Mouse (Mus musculus) layer of hippocampus, postnatal 14 days (tissue): ENCODE measurements around the gene Lrrc31. TPM values are rescaled to one million over a fixed set of nuclear protein-coding genes. Genes with fewer than 3 reads are reported as not detected.
"Not testable (repeated sequence)": the region's sequence is repeated elsewhere in the genome, so short reads cannot be mapped to it uniquely, and the experiment has no call there.

Experiments
- DNase-seq, 2 experiments: peaks; one replicate each; pipeline ENCODE4 v3.0.0; 2021 to 2022; ENCODE audit warnings: low spot score in 2 of 2, mixed read lengths in 1 of 2
- long read RNA-seq, 2 experiments: library from polyadenylated mRNA; stranded (forward); transcript quantifications; one replicate each; pipeline ENCODE4 v2.0.0; 2021
- total RNA-seq, 2 experiments: library from RNA; stranded (reverse); gene quantifications; 2 replicates each; pipeline ENCODE4 v1.2.3; 2021

The Lrrc31 gene
- not detected for total RNA-seq
- long read RNA-seq, experiment 1, result 0 reads
- long read RNA-seq, experiment 2, result 0 reads

DNA sequence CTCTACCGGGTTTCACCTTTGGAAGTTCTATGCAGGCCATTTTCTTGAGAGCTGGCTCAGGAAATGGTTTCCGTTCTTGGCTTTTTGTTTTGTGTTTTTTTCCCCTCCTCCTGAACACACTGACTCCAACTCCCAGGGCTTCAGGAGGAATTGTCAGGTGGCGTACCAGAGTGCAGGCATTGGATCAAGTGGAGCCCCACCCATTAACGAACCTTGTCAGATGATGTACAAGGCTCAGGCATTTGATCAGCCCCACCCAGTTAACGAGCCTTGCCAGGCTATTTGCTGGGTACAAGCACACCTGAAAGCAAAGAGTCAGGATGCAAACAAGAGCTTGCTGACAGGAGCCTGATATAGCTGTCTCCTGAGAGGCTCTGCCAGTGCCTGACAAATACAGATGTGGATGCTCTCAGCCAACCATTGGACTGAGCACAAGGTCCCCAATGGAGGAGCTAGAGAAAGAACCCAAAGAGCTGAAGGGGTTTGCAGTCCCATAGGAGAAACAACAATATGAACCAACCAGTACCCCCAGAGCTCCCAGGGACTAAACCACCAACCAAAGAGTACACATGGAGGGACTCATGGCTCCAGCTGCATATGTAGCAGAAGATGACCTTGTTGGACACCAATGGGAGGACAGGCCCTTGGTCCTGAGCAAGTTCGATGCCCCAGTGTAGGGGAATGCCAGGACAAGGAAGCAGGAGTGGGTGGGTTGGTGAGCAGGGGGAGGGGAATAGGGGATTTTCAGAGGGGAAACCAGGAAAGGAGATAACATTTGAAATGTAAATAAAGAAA lies at the start of gene Lrrc31:
Gene Lrrc31 (minus strand): TSS at position 133 of the 795 bp plus-strand sequence.
- DNase-seq, result not testable (repeated sequence)

DNA sequence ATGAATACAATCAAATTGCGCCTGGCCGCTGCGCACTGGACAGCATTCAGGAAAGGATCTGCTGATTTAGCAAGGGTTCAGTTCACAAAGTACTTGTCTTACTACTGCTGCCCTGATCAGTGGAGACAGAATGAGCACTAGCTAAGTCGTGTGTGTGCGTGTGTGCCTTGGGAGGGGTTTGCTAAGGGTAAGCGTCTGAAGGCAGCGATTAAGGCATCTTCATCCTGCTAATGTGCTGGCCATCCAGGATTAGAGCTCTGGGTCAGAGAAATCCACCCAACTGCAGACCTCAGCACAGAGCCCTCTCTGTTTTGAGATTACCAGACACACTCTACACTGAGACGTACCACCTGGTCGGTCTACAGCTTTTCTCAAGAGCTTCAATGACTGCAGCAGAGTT lies 48.7 kb upstream of the Lrrc31 start:
- DNase-seq, result no peak

DNA sequence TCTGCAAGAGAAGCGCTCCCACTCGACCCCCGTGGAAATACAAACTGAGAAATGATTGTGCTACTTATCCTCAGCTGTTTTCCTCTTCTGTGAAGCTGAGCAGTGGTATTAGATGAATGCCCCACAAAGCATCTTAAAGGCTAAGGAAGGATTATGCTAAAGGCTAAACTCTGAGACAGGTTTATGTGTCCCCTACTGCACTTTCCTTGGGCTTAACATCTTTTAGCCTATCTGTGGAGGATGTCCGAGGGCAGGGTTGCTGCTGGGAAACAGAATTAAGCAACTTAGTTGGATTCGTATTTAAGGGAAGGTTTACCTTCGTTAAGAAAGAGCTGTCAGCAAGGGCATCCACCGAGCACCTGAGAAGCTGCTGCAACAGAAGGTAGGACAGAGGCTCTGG lies 46.4 kb upstream of the Lrrc31 start, which contains the start of gene Samd7:
Gene Samd7 (plus strand): TSS at position 288 of the 400 bp plus-strand sequence.
- no peak for DNase-seq

DNA sequence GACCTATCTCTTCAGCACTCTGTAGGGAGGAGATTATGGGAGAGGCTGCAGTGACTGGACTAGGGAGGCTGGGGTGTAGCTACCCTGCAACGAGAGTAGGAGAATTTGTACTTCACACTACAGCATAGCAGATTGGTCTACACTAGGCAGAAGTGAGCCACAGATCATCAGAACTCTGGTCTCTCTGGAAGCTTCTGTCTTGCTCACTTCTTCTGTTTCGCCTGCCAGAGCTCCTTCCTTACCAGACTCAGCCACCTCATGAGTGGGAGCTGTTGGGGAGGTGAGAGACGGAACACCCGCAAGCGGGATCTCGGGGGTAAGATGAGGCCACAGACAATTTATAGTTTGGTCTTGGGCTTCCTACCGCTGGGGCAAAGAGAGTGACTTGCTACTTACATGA lies 43.2 kb upstream of the Lrrc31 start:
- DNase-seq, result no peak

DNA sequence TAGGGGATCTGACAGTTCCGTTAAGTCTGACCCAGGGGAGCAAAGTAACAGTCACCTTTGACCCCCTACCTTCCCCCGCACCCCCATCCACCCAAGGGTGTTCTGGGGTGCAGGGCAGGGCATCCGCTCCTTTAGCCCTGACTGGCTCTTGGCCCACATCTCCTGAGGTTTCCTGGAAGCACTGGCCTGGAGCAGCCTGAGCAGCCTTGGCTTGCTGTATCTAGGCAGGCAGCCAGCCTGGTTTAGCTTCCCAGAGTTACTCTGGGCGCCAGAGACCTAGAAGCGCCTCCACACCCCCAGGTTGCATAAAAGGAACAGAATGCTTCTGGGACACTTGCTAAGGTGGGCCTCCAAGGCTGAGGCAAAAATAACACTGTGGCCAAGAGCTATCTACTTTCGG lies 41.7 kb upstream of the Lrrc31 start:
- DNase-seq, result peak in 1 of 2 experiments; percentile 18

DNA sequence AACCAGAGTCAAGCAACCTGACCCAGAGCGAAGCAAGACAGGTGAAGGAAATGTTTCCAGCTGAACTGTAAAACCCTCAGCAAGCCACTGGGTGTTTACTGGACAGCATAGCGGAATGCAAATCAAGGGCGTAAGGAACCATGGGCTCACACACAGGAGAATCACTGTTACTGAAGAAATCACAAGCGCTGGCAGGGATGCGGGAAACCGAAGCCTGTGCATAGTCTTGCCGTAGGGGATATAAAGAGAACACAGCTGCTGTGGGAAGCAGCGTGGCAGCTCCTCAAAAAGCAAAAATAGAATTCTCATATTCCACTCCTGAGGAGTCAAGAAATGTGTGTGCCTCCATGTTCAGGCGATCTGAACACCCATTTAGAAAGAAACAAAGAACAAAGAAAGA lies 37.2 kb upstream of the Lrrc31 start:
- DNase-seq, result peak; percentile 11 to 33

DNA sequence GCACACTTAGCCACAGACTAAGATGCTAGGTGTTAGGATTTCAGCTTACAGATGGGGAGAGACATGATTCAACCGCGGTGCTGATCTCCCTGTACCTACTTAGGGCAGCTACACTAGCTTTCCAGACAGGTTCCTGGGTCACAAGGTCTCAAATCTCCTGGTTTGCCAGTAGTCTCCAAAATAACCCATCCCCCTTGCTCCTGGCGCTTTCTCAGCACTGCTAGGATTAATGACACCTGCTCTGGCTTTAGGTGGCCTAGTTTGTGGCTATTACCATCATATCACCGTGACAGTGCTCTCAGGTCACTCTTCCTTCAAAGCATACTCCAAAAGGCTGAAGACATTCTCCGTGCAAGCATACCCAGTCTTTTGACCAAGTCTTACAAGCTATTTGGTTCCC lies 29.4 kb upstream of the Lrrc31 start:
- DNase-seq, result no peak

DNA sequence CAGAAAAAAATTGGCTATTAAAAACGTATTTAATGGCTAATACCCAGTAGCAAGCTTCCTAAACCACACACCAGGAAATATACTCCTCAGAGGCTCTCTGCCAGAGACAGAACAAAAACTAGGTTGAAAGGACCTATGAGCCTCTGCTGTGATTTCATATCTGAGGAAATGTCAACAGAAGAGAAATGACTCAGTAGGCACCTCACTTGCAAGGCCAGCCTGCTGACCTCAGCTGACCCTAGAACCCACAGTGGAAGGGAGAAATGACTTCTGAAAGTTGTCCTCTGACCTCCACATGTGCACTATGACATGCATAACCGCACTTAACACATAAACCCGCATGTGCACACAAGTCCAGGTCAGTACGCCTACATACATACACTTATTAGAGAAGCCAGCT lies 27.6 kb upstream of the Lrrc31 start:
- DNase-seq, result no peak

DNA sequence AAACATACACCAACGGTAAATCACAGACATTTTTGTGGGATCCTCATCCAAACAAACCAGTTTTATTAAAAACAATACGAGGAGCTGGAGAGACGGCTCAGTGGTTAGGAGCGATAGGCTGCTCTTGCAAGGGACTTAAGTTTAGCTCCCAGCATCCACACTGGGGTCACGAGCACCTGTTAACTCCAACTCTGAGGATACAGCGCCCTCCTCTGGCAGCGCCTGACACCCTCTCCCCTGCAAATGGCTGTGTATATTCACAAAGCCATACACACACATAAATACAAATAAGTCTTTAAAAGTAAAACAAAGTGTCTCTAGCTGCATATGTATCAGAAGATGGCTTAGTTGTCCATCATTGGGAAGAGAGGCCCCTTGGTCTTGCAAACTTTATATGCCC lies 25.9 kb upstream of the Lrrc31 start:
- no peak for DNase-seq

DNA sequence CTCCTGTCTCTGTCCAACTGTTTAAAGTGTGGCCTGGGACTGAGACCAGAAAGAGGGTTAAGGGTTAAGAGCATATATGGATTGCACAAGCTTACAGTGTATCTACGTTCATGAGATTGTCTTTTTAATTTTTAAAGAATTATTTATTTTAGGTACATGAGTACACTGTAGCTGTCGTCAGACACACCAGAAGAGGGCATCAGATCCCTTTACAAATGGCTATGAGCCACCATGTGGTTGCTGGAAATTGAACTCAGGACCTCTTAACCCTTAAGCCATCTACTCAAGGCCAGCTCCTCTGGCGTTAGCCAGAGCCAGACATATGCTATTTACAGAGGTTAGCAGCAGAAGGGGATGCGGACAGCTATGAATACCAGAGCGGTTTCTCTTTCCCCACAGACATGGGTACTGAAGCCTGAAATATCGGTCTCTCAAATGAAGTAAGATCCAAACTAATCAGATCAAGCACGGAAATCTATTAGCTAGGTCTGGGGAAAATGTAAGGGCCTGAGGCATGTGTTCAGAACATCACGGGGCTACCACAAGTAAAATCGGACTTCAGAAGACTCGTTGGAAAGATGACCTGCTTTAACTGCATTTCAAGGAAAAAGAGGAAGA lies 25.3 kb upstream of the Lrrc31 start:
- DNase-seq, result no peak

DNA sequence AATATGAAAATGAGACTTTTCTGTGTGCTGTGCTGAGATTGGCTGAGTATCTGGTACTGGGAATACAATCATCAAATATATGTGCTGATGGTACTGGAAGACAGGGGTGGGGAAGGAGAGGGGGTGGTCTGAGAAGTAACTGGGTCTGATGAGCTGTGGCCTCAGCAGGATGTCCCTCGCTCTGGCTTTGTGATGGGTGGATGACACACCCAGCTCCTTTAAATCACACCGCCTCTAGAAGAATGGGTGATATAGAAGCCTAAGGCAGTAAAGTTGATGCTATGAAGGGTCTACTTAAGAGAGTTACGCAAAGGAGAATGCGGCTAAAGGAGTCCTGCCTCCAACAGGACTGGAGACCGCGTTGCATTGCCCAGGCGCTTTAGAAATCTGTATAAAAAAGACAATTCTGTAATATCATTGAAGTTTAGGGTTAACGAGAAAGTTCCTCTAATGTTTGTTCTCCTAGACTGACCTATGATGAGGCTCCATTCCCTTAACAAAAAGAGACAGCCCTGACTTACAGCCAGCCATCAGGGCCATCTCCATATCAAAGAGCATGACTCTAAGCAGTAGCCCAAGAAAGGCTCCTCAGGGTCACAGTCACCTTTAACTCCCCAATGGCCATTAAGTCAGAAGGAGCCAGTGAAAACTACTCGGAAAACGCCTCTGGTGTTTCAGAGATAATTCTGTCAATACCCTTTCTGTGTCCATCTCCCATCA lies 24.6 kb upstream of the Lrrc31 start:
- no peak for DNase-seq

DNA sequence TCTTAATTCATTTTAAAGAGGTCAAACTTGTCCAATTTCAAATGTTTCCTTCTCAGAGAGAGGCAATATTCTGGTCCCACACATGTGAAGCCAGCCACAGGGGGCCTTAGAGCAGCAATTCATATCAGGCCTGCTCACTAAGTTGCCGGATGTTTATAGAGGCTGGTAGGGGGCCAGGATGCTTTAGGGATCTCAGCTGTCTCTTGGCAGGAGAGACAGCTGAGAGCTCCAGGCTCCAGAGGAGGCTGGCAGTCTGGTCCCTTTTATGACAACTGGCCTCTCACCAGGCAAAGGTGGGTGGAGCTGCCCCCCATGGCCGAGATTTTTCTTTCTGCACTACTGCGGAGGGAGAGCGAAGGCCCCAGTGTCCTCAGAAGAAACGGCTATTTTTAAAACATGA lies 23.5 kb upstream of the Lrrc31 start:
- DNase-seq, result no peak

DNA sequence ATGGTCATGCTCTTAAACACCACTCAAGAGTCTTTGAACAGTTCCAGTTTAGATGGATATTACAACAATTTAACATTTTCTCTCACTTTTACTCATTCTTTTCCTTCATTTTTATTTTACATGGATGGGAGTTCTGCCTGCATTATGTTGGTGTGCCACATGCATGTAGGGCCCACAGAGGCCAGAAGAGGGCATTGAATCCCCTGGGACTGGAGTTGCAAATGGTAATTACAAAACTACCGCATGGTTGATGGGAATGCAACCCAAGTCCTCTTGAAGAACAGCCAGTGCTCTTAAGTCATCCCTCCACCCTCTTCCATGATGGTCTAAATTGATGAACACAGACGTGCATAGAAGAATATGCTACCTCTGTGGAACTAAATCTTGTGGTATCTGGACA lies 22.8 kb upstream of the Lrrc31 start:
- no peak for DNase-seq

DNA sequence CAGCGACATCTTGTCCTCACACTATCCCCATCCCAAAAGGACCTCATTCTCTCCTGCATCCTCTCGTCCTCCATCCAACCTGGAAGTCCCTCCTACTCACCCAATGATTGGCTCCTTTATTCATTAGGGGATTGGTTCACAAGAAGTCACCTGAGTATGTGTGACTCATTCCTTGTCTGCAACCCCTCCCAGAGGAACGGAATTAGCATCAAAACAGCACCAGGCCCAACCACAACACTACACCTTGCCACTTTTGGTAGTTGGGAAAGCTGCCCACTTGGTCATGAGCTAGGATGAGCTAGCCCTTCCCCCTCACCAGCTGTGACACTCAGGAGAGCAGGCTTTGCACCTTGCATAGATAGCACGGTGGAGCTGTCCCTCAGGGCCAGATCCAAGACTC lies 22.4 kb upstream of the Lrrc31 start:
- DNase-seq, result no peak

DNA sequence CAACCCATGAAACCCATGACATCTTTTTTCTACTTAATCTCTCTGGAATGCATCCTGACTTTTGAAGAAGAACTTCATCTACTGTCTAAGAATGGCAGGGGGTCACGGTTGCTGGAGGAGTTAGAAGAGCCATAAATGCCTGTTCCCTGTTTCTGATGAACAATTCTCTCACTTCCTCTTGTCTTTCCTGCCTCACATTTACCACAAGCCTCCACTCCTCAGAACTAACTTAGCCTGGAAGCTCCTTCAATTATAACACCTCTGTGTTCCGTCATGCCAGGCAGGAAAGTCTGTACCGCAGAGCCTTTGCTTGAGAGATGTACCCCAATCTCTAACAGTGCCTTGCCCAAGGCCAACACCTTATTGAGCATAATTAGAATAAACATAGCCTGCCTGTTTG lies 19.0 kb upstream of the Lrrc31 start:
- DNase-seq, result no peak

DNA sequence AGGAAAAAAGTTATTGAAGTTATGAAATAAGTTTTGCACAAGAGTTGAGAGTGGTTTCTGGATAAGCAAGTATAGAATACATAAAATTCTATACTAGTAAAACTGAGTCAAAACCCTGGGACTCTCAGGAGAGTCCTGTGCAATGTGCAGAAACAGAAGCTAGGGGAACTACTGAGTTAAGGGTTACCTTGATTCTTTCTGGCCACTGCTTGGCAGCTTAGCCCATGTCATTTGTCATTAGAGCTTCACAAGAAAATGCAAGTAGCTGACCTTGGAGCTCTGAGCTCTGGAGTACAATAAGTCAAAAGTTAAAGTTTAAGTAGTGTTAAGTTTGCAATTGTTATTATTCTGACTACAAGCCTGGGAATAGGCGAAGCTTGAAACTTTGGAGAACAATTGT lies 13.7 kb upstream of the Lrrc31 start:
- no peak for DNase-seq

DNA sequence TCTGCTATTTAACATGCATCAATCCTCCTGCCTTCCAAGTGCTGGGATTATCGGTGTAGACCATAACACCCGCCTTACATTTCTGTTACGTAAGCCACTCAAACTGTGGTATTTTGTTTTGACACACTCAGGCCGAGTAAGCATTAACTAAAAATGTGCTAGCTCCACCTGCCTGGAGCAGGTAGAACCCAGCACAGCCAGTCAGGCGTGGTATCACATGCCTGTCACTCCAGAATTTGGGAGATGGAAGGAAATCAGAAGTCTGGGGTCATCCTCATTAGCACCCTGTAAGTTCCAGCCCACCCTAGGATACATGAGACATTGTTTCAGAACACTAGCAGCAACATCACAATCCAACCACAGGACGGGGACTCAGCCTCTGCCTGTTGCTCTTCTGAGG lies 10.5 kb upstream of the Lrrc31 start:
- DNase-seq, result no peak

DNA sequence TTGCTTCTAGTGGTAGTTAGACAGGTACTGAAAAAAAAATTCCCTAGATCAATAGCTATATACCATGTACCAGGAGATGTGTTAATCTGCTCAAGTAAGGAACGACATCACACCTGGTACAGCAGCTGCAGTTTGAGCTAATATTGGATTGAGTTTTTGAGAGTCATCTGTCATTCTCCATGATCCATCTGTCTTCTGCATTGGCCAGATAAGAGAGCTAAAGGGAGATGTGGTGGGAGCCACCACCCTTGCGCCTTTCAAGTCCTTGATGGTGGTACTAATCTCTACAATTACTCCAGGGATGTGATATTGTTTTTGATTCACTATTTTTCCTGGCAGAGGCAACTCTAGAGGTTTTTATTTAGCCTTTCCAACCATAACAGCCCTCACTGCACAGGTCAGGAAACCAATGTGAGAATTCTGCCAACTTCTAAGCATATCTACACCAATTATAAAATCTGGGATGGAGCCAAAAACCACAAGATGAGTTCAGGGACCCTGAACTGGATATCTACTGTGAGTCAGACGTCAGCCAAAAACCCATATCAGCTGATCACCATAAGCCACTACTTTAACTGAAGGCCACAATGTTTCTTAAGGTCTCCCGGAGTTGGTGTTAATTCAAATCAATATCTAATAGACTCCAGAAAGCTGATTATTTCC lies 7.1 kb upstream of the Lrrc31 start:
- DNase-seq, result peak in 1 of 2 experiments; percentile 16

DNA sequence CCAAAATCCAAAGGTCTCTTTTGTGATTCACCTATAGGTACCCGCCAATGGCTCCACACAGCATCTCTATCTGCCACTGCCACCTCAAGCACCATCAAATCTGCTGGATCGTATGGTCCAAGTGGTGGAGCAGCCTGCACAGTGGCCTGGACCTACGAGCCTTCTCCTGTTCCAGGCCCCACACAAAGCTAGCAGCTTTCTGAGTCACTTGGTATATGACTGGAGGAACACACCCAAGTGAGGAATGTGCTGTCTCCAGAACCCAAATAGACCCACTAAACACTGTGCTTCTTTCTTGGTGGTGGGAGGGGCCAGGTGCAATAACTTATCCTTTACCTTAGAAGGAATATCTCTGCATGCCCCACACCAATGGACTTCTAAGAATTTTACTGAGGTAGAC lies 6.3 kb upstream of the Lrrc31 start:
- DNase-seq, result no peak

DNA sequence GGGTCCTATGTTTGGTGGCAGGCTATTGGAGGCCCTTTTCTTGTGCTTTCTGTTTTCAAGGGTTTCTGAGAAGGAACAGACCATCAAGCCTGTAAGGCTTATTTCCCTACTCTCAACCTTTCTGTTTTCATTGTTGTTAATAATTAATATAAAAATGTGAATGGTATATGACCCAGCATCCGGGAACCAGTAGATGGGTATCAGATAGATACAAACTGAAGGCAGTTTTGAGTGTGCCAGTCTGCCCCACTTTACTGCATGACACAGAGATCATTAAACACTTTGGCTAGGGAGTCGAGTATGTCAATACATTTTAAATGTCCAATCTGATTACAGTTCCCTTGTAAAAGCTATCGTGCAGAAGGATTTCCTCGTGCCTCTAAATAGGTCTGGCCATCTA lies 1.8 kb downstream of the Lrrc31 start:
- no peak for DNase-seq

DNA sequence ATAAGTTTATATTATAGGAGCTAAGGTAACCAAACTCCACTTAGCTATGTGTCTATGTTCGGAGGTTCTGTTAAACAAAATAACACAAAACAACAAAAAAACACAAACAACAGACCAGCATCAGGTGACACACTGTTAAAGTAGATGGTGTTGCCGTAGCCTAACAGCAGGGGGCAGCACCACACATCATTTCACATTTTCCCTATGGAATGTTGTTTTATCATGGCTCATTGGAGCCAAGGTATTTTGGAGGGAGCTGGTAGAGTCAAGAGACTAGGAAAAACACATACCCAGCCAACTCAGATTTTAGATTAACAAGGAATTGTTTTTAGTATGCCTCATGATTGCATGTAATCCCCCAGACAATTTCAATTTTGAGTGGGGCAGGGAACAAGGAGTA lies 3.3 kb downstream of the Lrrc31 start:
- DNase-seq, result peak; percentile 51 to 63

DNA sequence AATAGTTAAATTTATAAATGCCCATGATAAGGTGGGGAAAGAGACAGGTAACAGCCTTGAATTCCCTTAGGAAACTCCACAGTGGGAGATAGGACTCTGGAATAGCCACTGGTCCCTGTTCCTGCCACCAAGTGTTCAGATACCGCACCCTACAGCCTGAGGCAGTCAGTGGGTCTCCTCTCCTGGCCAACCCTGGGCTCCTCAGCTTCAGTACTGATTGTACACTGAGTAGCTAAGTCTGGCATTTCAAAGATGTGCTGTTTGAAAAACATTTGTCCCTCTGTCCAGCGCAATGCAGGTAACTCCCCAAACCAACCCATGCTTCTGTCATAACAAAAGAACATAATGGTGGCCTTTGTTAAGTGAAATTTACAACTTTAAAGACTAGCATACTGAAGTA lies 4.0 kb downstream of the Lrrc31 start:
- DNase-seq, result no peak
